Mouse (Mus musculus) ovary, adult 2 months (tissue): ENCODE results near the gene Eef1a1. TPM values are rescaled to one million over a fixed set of nuclear protein-coding genes. Genes with fewer than 3 reads are reported as not detected.

Source experiments
- polyA plus RNA-seq: library from polyadenylated mRNA; depleted of rRNA; stranded (reverse); fragments of >200 nt; gene quantifications from 2 replicates; pipeline ENCODE4 v1.2.3, GENCODE M21; 2012; rRNA removed

Gene Eef1a1
- polyA plus RNA-seq, result 2,344 and 3,976 TPM in 2 replicates

GRCm38 (mm10) chr9:78488890-78489420, at the start of gene Eef1a1:
Gene Eef1a1 (minus strand): TSS chr9:78489151.

GRCm38 (mm10) chr9:78447973-78448873, 40.7 kb downstream of the Eef1a1 start, which contains the start of the genes Mto1 and Gm17324:
Gene Mto1 (plus strand): TSS chr9:78448208.
Gene Gm17324 (minus strand): TSS chr9:78448786.

GRCm38 (mm10) chr9:78442579-78443392, 46.2 kb downstream of the Eef1a1 start, which contains the start of gene Cgas:
Gene Cgas (minus strand): TSS chr9:78443237.

Other genes with a start within 250 kb of the Eef1a1 start
- gene Gm3776, start 232.0 kb downstream of the Eef1a1 start, polyA plus RNA-seq, result not detected in 2 replicates
- not detected in 2 replicates for gene Gm10639, start 199.2 kb downstream of the Eef1a1 start, polyA plus RNA-seq
- 1.5 and 3.4 TPM in 2 replicates for gene Omt2a, start 174.4 kb downstream of the Eef1a1 start, polyA plus RNA-seq
- gene Omt2b, start 161.6 kb downstream of the Eef1a1 start, polyA plus RNA-seq, result 2.8 and 4.2 TPM in 2 replicates
- 2.2 and 2.6 TPM in 2 replicates for gene Gsta2, start 133.4 kb downstream of the Eef1a1 start, polyA plus RNA-seq
- 3.1 and 4.8 TPM in 2 replicates for gene Dppa5a, start 121.0 kb downstream of the Eef1a1 start, polyA plus RNA-seq
- 6.8 and 7.6 TPM in 2 replicates for gene Ooep, start 110.4 kb downstream of the Eef1a1 start, polyA plus RNA-seq
- gene Ddx43, start 93.4 kb downstream of the Eef1a1 start, polyA plus RNA-seq, result 0.07 TPM in 1 of 2 replicates, not detected in the other
- gene Cgas, start 45.9 kb downstream of the Eef1a1 start, polyA plus RNA-seq, result 0.77 and 1.4 TPM in 2 replicates
- 18.1 and 27.4 TPM in 2 replicates for gene Mto1, start 40.9 kb downstream of the Eef1a1 start, polyA plus RNA-seq
- gene Gm17324, start 40.4 kb downstream of the Eef1a1 start, polyA plus RNA-seq, result 0.21 and 0.71 TPM in 2 replicates
- 8.0 TPM in 2 replicates for gene Slc17a5, start 98.9 kb upstream of the Eef1a1 start, polyA plus RNA-seq
- 0.87 and 2.8 TPM in 2 replicates for gene Cd109, start 126.4 kb upstream of the Eef1a1 start, polyA plus RNA-seq